Mouse (Mus musculus) midbrain, embryonic 15.5 days (tissue): ENCODE data around the gene Cep164. TPM values are rescaled to one million over a fixed set of nuclear protein-coding genes. Genes with fewer than 3 reads are reported as not detected.
A peak's percentile ranks its signal among the peaks of the same experiment; 100 is the strongest.

Source experiments
- ATAC-seq: fragments of 200-750 bp; cut with Nextera tagmentation; replicated peaks from 2 replicates; pipeline ENCODE4 v1.8.0; 2017; ENCODE audit warnings: moderate TSS enrichment
- H3K27ac ChIP-seq: fragments of 300-500 bp; sonication (generic); 2 replicates; pipeline ENCODE4 v1.5.1; 2015; ENCODE audit warnings: mild to moderate bottlenecking, inconsistent platforms
- H3K27me3 ChIP-seq: fragments of 300-500 bp; sonication (generic); replicated peaks from 2 replicates; pipeline ENCODE4 v1.6.1; 2015; ENCODE audit warnings: inconsistent platforms
- H3K36me3 ChIP-seq: fragments of 300-500 bp; sonication (generic); replicated peaks from 2 replicates; pipeline ENCODE4 v1.6.1; 2015; ENCODE audit warnings: inconsistent platforms
- H3K4me1 ChIP-seq: fragments of 300-500 bp; sonication (generic); 2 replicates; pipeline ENCODE4 v1.6.1; 2015; ENCODE audit warnings: inconsistent platforms
- H3K4me2 ChIP-seq: fragments of 300-500 bp; sonication (generic); 2 replicates; pipeline ENCODE4 v1.6.1; 2015; ENCODE audit warnings: inconsistent platforms, mild to moderate bottlenecking, moderate library complexity
- H3K4me3 ChIP-seq: fragments of 300-500 bp; sonication (generic); 2 replicates; pipeline ENCODE4 v1.5.1; 2015; ENCODE audit warnings: mild to moderate bottlenecking, inconsistent platforms
- H3K9ac ChIP-seq: fragments of 300-500 bp; sonication (generic); 2 replicates; pipeline ENCODE4 v1.6.1; 2015; ENCODE audit warnings: mild to moderate bottlenecking, inconsistent platforms
- H3K9me3 ChIP-seq: fragments of 300-500 bp; sonication (generic); 2 replicates; pipeline ENCODE4 v1.6.1; 2016; ENCODE audit warnings: inconsistent platforms
- WGBS: fragments of 180-500 bp; shearing (Covaris S2); methylation state at CpG from one replicate; pipeline ENCODE4 v1.1.7; 2015; ENCODE audit warnings: mixed read lengths; 5-methylcytosine and 5-hydroxymethylcytosine counted together
- polyA plus RNA-seq: library from polyadenylated mRNA; unstranded; fragments of >200 nt; fragmentation: Nextera tagmentation; extraction: Ambion mirVana; gene quantifications from 2 replicates; pipeline ENCODE4 v1.2.1, GENCODE M21; 2015

The Cep164 gene
- polyA plus RNA-seq, 1 experiment from 2014 or later: 15.9 TPM

- 13% methylated on average over 13 of the region's 13 CpGs for WGBS
- Histone ChIP-seq H3K36me3 (0 out of 2 replicates have a peak, but pooled peaks cover 2% of the 10 kb centered on the region), H3K9ac (no peak overlapping the region; the same call in 1 of the 2 replicates), H3K27ac (peak overlapping the region; percentile 51; the same call in 1 of the 2 replicates), H3K4me3 (no peak overlapping the region), H3K4me1 (peaks cover 16% of the 10 kb centered on the region), H3K9me3 (no peaks in the 10 kb centered on the region), H3K27me3 (no peaks in the 10 kb centered on the region), H3K4me2 (no peak overlapping the region)
- peak; percentile 86 for ATAC-seq
Observed at GRCm38 (mm10) chr9:45798467-45799164, 29.9 kb downstream of the Cep164 start.

GRCm38 (mm10) chr9:45797271-45797670 is 31.2 kb downstream of the Cep164 start:
- H3K36me3 ChIP-seq: 0 out of 2 replicates have a peak, but pooled peaks cover 2% of the 10 kb centered on the region
- H3K4me3 ChIP-seq: no peak overlapping the region
- no peaks in the 10 kb centered on the region for H3K9me3 ChIP-seq
- no peak overlapping the region for H3K27ac ChIP-seq
- no peak for ATAC-seq
- no peak overlapping the region for H3K9ac ChIP-seq
- peaks cover 16% of the 10 kb centered on the region for H3K4me1 ChIP-seq
- H3K27me3 ChIP-seq: no peaks in the 10 kb centered on the region
- no peak overlapping the region for H3K4me2 ChIP-seq
- WGBS: 69% methylated on average over 3 of the region's 3 CpGs

- 93% methylated on average over 5 of the region's 5 CpGs for WGBS
Observed at GRCm38 (mm10) chr9:45795722-45796121, 32.8 kb downstream of the Cep164 start.

GRCm38 (mm10) chr9:45793697-45794096 is 34.8 kb downstream of the Cep164 start:
- H3K36me3 ChIP-seq: no peaks in the 10 kb centered on the region
- no peak overlapping the region for H3K4me2 ChIP-seq
- peaks cover 14% of the 10 kb centered on the region for H3K4me1 ChIP-seq
- ATAC-seq: no peak
- no peak overlapping the region for H3K27ac ChIP-seq
- no peaks in the 10 kb centered on the region for H3K27me3 ChIP-seq
- H3K9ac ChIP-seq: no peak overlapping the region
- 82% methylated on average over 6 of the region's 6 CpGs for WGBS
- no peaks in the 10 kb centered on the region for H3K9me3 ChIP-seq
- H3K4me3 ChIP-seq: no peak overlapping the region

More at GRCm38 (mm10) chr9:45795722-45796121, 32.8 kb downstream of the Cep164 start:
- no peak overlapping the region for H3K4me3 ChIP-seq
- ATAC-seq: no peak
- H3K4me1 ChIP-seq: peaks cover 19% of the 10 kb centered on the region
- no peak overlapping the region for H3K9ac ChIP-seq
- H3K27me3 ChIP-seq: no peaks in the 10 kb centered on the region
- 0 out of 2 replicates have a peak, but pooled peaks cover 2% of the 10 kb centered on the region for H3K36me3 ChIP-seq
- H3K9me3 ChIP-seq: no peaks in the 10 kb centered on the region
- no peak overlapping the region for H3K27ac ChIP-seq
- H3K4me2 ChIP-seq: no peak overlapping the region

GRCm38 (mm10) chr9:45792235-45792634 is 36.3 kb downstream of the Cep164 start:
- 48% methylated on average over 1 of the region's 1 CpGs for WGBS
- H3K27ac ChIP-seq: 0 out of 2 replicates have a peak overlapping the region, but pooled peaks have one; percentile 10
- H3K4me3 ChIP-seq: no peak overlapping the region
- H3K27me3 ChIP-seq: no peaks in the 10 kb centered on the region
- H3K9me3 ChIP-seq: no peaks in the 10 kb centered on the region
- H3K36me3 ChIP-seq: no peaks in the 10 kb centered on the region
- no peak for ATAC-seq
- no peak overlapping the region for H3K9ac ChIP-seq
- no peak overlapping the region for H3K4me2 ChIP-seq
- H3K4me1 ChIP-seq: peaks cover 3% of the 10 kb centered on the region; the same call in 1 of the 2 replicates

- peaks cover 3% of the 10 kb centered on the region; the same call in 1 of the 2 replicates for H3K4me1 ChIP-seq
- no peak overlapping the region for H3K9ac ChIP-seq
- ATAC-seq: no peak
- H3K27me3 ChIP-seq: no peaks in the 10 kb centered on the region
- H3K9me3 ChIP-seq: no peaks in the 10 kb centered on the region
- H3K4me2 ChIP-seq: no peak overlapping the region
- no peaks in the 10 kb centered on the region for H3K36me3 ChIP-seq
- WGBS: 79% methylated on average over 8 of the region's 8 CpGs
- no peak overlapping the region for H3K4me3 ChIP-seq
- H3K27ac ChIP-seq: peak overlapping the region; percentile 10; the same call in 1 of the 2 replicates
Observed at GRCm38 (mm10) chr9:45791456-45792142, 36.9 kb downstream of the Cep164 start.

- Histone ChIP-seq H3K4me3 (no peak overlapping the region), H3K4me1 (peaks cover 6% of the 10 kb centered on the region; the same call in 1 of the 2 replicates), H3K36me3 (no peaks in the 10 kb centered on the region), H3K27ac (no peak overlapping the region), H3K27me3 (no peaks in the 10 kb centered on the region), H3K4me2 (no peak overlapping the region), H3K9me3 (no peaks in the 10 kb centered on the region), H3K9ac (no peak overlapping the region)
- 59% methylated on average over 5 of the region's 5 CpGs for WGBS
- ATAC-seq: no peak
Observed at GRCm38 (mm10) chr9:45788405-45788804, 40.1 kb downstream of the Cep164 start.

GRCm38 (mm10) chr9:45787547-45787946 is 40.9 kb downstream of the Cep164 start:
- H3K9ac ChIP-seq: no peak overlapping the region
- H3K4me1 ChIP-seq: peaks cover 10% of the 10 kb centered on the region; the same call in 1 of the 2 replicates
- no peak overlapping the region for H3K27ac ChIP-seq
- no peaks in the 10 kb centered on the region for H3K36me3 ChIP-seq
- H3K27me3 ChIP-seq: no peaks in the 10 kb centered on the region
- H3K4me3 ChIP-seq: no peak overlapping the region
- no peak overlapping the region for H3K4me2 ChIP-seq
- WGBS: 84% methylated on average over 6 of the region's 6 CpGs
- H3K9me3 ChIP-seq: no peaks in the 10 kb centered on the region
- no peak for ATAC-seq

- ATAC-seq: no peak
Observed at GRCm38 (mm10) chr9:45787071-45787470, 41.4 kb downstream of the Cep164 start.

GRCm38 (mm10) chr9:45783249-45784069 is 45.0 kb downstream of the Cep164 start:
- 0 out of 2 replicates have a peak, but pooled peaks cover 4% of the 10 kb centered on the region for H3K36me3 ChIP-seq
- H3K4me1 ChIP-seq: peaks cover 8% of the 10 kb centered on the region; the same call in 1 of the 2 replicates
- 0 out of 2 replicates have a peak overlapping the region, but pooled peaks have one; percentile 18 for H3K27ac ChIP-seq
- no peak overlapping the region for H3K4me2 ChIP-seq
- no peak overlapping the region for H3K9ac ChIP-seq
- no peaks in the 10 kb centered on the region for H3K27me3 ChIP-seq
- H3K9me3 ChIP-seq: no peaks in the 10 kb centered on the region
- H3K4me3 ChIP-seq: no peak overlapping the region
- no peak for ATAC-seq
- 71% methylated on average over 12 of the region's 12 CpGs for WGBS

More at GRCm38 (mm10) chr9:45787071-45787470, 41.4 kb downstream of the Cep164 start:
- Histone ChIP-seq H3K9me3 (no peaks in the 10 kb centered on the region), H3K4me1 (peaks cover 10% of the 10 kb centered on the region; the same call in 1 of the 2 replicates), H3K9ac (no peak overlapping the region), H3K4me2 (no peak overlapping the region), H3K36me3 (no peaks in the 10 kb centered on the region), H3K27me3 (no peaks in the 10 kb centered on the region), H3K4me3 (no peak overlapping the region), H3K27ac (no peak overlapping the region)
- 93% methylated on average over 8 of the region's 8 CpGs for WGBS

GRCm38 (mm10) chr9:45779201-45779600 is 49.3 kb downstream of the Cep164 start:
- Histone ChIP-seq H3K4me2 (no peak overlapping the region), H3K36me3 (peaks cover 25% of the 10 kb centered on the region; the same call in 1 of the 2 replicates), H3K27ac (no peak overlapping the region), H3K27me3 (no peaks in the 10 kb centered on the region), H3K9ac (no peak overlapping the region), H3K4me3 (no peak overlapping the region), H3K4me1 (peaks cover 8% of the 10 kb centered on the region; the same call in 1 of the 2 replicates), H3K9me3 (no peaks in the 10 kb centered on the region)
- 79% methylated on average over 6 of the region's 6 CpGs for WGBS
- ATAC-seq: no peak
